Mouse (Mus musculus): Measurements from ENCODE around the gene Dlg2. TPM values are rescaled to one million over a fixed set of nuclear protein-coding genes. Genes with fewer than 3 reads are reported as not detected.

The Dlg2 gene
- polyA plus RNA-seq, 1 experiment from 2014 or later: 38.4 TPM

DNA sequence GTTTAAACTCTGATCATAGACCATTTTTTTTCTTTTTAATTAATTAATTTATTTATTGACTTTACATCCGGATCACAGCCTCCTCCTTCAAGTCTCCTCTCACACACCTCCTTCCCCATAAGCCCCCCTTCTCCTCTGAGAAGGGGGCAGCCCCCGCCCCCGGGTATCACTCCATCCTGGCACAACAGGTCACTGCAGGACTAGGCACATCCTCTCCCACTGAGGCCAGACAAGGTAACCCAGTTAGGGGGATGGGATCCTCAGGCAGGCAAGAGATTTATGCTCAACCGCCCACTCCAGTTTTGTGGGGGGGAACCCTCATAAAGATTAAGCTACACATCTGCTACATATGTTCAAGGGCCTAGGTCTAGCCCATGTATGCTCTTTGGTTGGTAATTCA is 1636.6 kb downstream of the Dlg2 start:
- ATAC-seq: no peak
- H3K36me3 ChIP-seq (ENCODE audit: control insufficient read depth, insufficient read depth): no peaks in the 10 kb centered on the region
- H3K27me3 ChIP-seq (replicated peaks; ENCODE audit: control insufficient read depth, insufficient read depth, low read length): no peaks in the 10 kb centered on the region
- H3K9me3 ChIP-seq (ENCODE audit: control insufficient read depth, low read length): no peaks in the 10 kb centered on the region
- no peaks in the 10 kb centered on the region for H3K4me1 ChIP-seq (replicated peaks; ENCODE audit: control insufficient read depth, insufficient read depth, low read length)
- WGBS: 93% methylated on average over 4 of the region's 4 CpGs
- H3K4me2 ChIP-seq (ENCODE audit: low read length): no peak overlapping the region
- H3K4me3 ChIP-seq (replicated peaks; ENCODE audit: low read length): no peak overlapping the region
- H3K27ac ChIP-seq (ENCODE audit: low read length): no peak overlapping the region
- H3K9ac ChIP-seq (replicated peaks; ENCODE audit: low read depth, low read length): no peak overlapping the region

- Histone ChIP-seq H3K4me1 (replicated peaks; ENCODE audit: control insufficient read depth, insufficient read depth, low read length) (no peaks in the 10 kb centered on the region), H3K27me3 (replicated peaks; ENCODE audit: control insufficient read depth, insufficient read depth, low read length) (no peaks in the 10 kb centered on the region), H3K9ac (replicated peaks; ENCODE audit: low read depth, low read length) (no peak overlapping the region), H3K36me3 (ENCODE audit: control insufficient read depth, insufficient read depth) (no peaks in the 10 kb centered on the region), H3K4me3 (replicated peaks; ENCODE audit: low read length) (no peak overlapping the region), H3K9me3 (ENCODE audit: control insufficient read depth, low read length) (no peaks in the 10 kb centered on the region), H3K4me2 (ENCODE audit: low read length) (no peak overlapping the region), H3K27ac (ENCODE audit: low read length) (no peak overlapping the region)
- ATAC-seq: no peak
- 89% methylated on average over 5 of the region's 5 CpGs for WGBS
Observed at GRCm38 (mm10) chr7:92115237-92115871, 1638.9 kb downstream of the Dlg2 start.

- H3K9ac ChIP-seq (replicated peaks; ENCODE audit: low read depth, low read length): no peak overlapping the region
- H3K4me1 ChIP-seq (replicated peaks; ENCODE audit: control insufficient read depth, insufficient read depth, low read length): peaks cover 16% of the 10 kb centered on the region
- no peak overlapping the region for H3K4me2 ChIP-seq (ENCODE audit: low read length)
- WGBS: 14% methylated on average over 2 of the region's 2 CpGs
- no peaks in the 10 kb centered on the region for H3K27me3 ChIP-seq (replicated peaks; ENCODE audit: control insufficient read depth, insufficient read depth, low read length)
- no peak overlapping the region for H3K4me3 ChIP-seq (replicated peaks; ENCODE audit: low read length)
- no peak overlapping the region for H3K27ac ChIP-seq (ENCODE audit: low read length)
- no peaks in the 10 kb centered on the region for H3K36me3 ChIP-seq (ENCODE audit: control insufficient read depth, insufficient read depth)
- peak; percentile 57; the same call in 1 of the 2 replicates for ATAC-seq
- H3K9me3 ChIP-seq (ENCODE audit: control insufficient read depth, low read length): no peaks in the 10 kb centered on the region
Observed at GRCm38 (mm10) chr7:92123276-92123675, 1646.8 kb downstream of the Dlg2 start.

DNA sequence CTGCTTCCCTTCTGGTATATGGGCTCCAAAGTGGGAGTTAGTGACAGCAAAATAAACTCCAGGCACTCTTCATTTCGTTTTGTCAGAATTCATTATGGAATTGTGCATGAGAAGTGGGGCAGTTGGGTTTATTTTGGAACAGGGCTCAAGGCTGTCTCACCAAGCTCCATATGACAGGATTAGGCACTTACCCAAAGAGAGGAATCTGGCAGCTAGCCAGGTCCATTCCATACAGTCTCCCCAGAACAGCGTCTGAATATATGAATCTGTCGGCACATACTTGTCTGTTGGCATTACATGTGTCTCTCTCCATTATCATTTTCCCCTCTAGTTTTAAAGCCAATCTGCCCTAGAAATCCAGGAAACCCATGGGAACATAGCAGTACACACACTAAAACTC is 1649.4 kb downstream of the Dlg2 start:
- no peaks in the 10 kb centered on the region for H3K27me3 ChIP-seq (replicated peaks; ENCODE audit: control insufficient read depth, insufficient read depth, low read length)
- H3K4me2 ChIP-seq (ENCODE audit: low read length): no peak overlapping the region
- H3K9me3 ChIP-seq (ENCODE audit: control insufficient read depth, low read length): no peaks in the 10 kb centered on the region
- ATAC-seq: peak; percentile 91
- H3K9ac ChIP-seq (replicated peaks; ENCODE audit: low read depth, low read length): no peak overlapping the region
- H3K4me1 ChIP-seq (replicated peaks; ENCODE audit: control insufficient read depth, insufficient read depth, low read length): peaks cover 16% of the 10 kb centered on the region
- H3K4me3 ChIP-seq (replicated peaks; ENCODE audit: low read length): no peak overlapping the region
- no peaks in the 10 kb centered on the region for H3K36me3 ChIP-seq (ENCODE audit: control insufficient read depth, insufficient read depth)
- WGBS: 23% methylated on average over 3 of the region's 3 CpGs
- peak overlapping the region; percentile 25 for H3K27ac ChIP-seq (ENCODE audit: low read length)

DNA sequence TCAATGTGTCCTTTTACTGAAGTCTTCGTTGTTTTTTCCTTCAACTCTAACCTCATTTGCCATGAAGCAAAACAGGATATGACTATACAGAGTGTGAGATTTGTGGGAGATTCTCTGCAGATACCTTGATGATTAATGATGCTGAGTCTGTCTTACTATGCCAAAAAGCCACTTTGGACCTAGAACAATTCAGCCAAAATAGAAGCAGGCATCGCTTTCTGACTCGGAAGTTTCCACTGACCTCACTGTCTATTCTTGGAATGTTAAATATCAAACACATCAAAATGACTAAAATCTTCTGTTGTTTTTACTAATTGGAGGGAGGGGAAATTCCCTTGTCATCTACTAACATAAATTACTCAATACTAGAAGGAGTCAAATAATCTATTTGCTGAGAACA is 1657.8 kb downstream of the Dlg2 start:
- no peak for ATAC-seq
- Histone ChIP-seq H3K9ac (replicated peaks; ENCODE audit: low read depth, low read length) (no peak overlapping the region), H3K27ac (ENCODE audit: low read length) (no peak overlapping the region), H3K4me2 (ENCODE audit: low read length) (no peak overlapping the region), H3K4me3 (replicated peaks; ENCODE audit: low read length) (no peak overlapping the region), H3K4me1 (replicated peaks; ENCODE audit: control insufficient read depth, insufficient read depth, low read length) (no peaks in the 10 kb centered on the region), H3K27me3 (replicated peaks; ENCODE audit: control insufficient read depth, insufficient read depth, low read length) (no peaks in the 10 kb centered on the region), H3K9me3 (ENCODE audit: control insufficient read depth, low read length) (no peaks in the 10 kb centered on the region), H3K36me3 (ENCODE audit: control insufficient read depth, insufficient read depth) (no peaks in the 10 kb centered on the region)
- 88% methylated on average over 3 of the region's 3 CpGs for WGBS

GRCm38 (mm10) chr7:92135624-92136023 is 1659.2 kb downstream of the Dlg2 start:
- no peak overlapping the region for H3K9ac ChIP-seq (replicated peaks; ENCODE audit: low read depth, low read length)
- no peak overlapping the region for H3K4me2 ChIP-seq (ENCODE audit: low read length)
- H3K27ac ChIP-seq (ENCODE audit: low read length): no peak overlapping the region
- 47% methylated on average over 2 of the region's 2 CpGs for WGBS
- no peaks in the 10 kb centered on the region for H3K9me3 ChIP-seq (ENCODE audit: control insufficient read depth, low read length)
- no peaks in the 10 kb centered on the region for H3K36me3 ChIP-seq (ENCODE audit: control insufficient read depth, insufficient read depth)
- H3K4me3 ChIP-seq (replicated peaks; ENCODE audit: low read length): no peak overlapping the region
- H3K4me1 ChIP-seq (replicated peaks; ENCODE audit: control insufficient read depth, insufficient read depth, low read length): peaks cover 3% of the 10 kb centered on the region
- no peak for ATAC-seq
- no peaks in the 10 kb centered on the region for H3K27me3 ChIP-seq (replicated peaks; ENCODE audit: control insufficient read depth, insufficient read depth, low read length)

DNA sequence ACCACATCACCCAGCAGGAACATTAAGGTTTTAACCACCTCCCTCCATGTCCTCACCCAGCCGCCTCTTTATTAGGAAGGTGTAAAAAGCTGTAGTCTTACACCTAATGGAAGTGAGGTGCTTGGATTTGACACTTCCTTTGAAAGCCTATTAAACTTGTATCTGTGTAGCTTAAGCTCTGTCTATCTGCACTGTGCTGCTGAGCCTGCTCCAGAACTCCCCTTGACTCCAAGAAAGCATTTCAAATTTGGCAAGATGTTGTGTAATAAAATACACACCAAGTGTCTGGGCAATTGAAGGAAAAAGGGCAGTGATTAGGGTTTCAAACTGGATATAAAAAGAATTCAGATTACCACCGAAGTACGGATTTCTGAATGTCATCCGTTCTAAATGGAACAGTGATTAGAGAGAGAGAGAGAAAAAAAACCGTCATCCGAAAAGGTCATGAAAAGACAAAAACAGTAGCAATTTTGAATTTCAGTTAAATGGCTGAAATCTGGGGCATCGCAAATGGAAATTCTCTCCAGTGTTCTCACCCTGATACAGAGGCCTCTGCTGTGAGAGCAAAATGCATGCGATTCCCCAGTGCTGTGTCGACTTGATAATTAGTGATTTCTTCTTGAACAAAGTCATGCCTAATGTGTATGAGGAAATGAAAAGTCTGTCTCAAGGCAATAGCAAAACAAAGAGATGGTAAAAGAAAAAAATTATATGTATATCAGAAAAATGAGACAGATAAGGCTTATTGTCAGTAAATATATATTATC is 1663.8 kb downstream of the Dlg2 start:
- no peak overlapping the region for H3K4me3 ChIP-seq (replicated peaks; ENCODE audit: low read length)
- peaks cover 3% of the 10 kb centered on the region for H3K4me1 ChIP-seq (replicated peaks; ENCODE audit: control insufficient read depth, insufficient read depth, low read length)
- H3K27ac ChIP-seq (ENCODE audit: low read length): no peak overlapping the region
- no peak overlapping the region for H3K4me2 ChIP-seq (ENCODE audit: low read length)
- whole genome bisulfite sequencing: 56% methylated on average over 9 of the region's 9 CpGs
- H3K27me3 ChIP-seq (replicated peaks; ENCODE audit: control insufficient read depth, insufficient read depth, low read length): no peaks in the 10 kb centered on the region
- no peaks in the 10 kb centered on the region for H3K36me3 ChIP-seq (ENCODE audit: control insufficient read depth, insufficient read depth)
- H3K9me3 ChIP-seq (ENCODE audit: control insufficient read depth, low read length): no peaks in the 10 kb centered on the region
- H3K9ac ChIP-seq (replicated peaks; ENCODE audit: low read depth, low read length): no peak overlapping the region
- ATAC-seq: peak; percentile 33; the same call in 1 of the 2 replicates

DNA sequence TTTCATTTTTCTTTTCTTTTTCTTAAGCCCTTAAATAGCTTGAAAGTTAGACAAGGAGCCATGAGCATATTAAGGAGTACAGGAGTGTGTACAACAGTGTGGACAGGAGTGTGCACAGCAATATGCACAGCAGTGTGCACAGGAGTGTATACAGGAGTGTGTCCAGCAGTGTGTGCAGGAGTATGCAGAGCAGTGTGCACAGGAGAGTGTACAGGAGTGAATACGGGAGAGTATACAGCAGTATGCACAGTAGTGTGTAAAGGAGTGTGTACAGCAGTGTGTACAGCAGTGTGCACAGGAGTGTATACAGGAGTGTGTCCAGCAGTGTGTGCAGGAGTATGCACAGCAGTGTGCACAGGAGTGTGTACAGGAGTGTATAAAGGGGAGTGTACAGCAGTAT is 1671.0 kb downstream of the Dlg2 start:
- ATAC-seq: no peak
- Histone ChIP-seq H3K27me3 (replicated peaks; ENCODE audit: control insufficient read depth, insufficient read depth, low read length) (no peaks in the 10 kb centered on the region), H3K4me3 (replicated peaks; ENCODE audit: low read length) (no peak overlapping the region), H3K4me1 (replicated peaks; ENCODE audit: control insufficient read depth, insufficient read depth, low read length) (no peaks in the 10 kb centered on the region), H3K4me2 (ENCODE audit: low read length) (no peak overlapping the region), H3K27ac (ENCODE audit: low read length) (no peak overlapping the region), H3K9me3 (ENCODE audit: control insufficient read depth, low read length) (no peaks in the 10 kb centered on the region), H3K9ac (replicated peaks; ENCODE audit: low read depth, low read length) (no peak overlapping the region), H3K36me3 (ENCODE audit: control insufficient read depth, insufficient read depth) (no peaks in the 10 kb centered on the region)
- 100% methylated on average over 1 of the region's 1 CpGs for whole genome bisulfite sequencing

GRCm38 (mm10) chr7:92150768-92151167 is 1674.3 kb downstream of the Dlg2 start:
- Histone ChIP-seq H3K27me3 (replicated peaks; ENCODE audit: control insufficient read depth, insufficient read depth, low read length) (no peaks in the 10 kb centered on the region), H3K4me2 (ENCODE audit: low read length) (no peak overlapping the region), H3K4me1 (replicated peaks; ENCODE audit: control insufficient read depth, insufficient read depth, low read length) (no peaks in the 10 kb centered on the region), H3K9me3 (ENCODE audit: control insufficient read depth, low read length) (no peaks in the 10 kb centered on the region), H3K9ac (replicated peaks; ENCODE audit: low read depth, low read length) (no peak overlapping the region), H3K27ac (ENCODE audit: low read length) (no peak overlapping the region), H3K36me3 (ENCODE audit: control insufficient read depth, insufficient read depth) (no peaks in the 10 kb centered on the region), H3K4me3 (replicated peaks; ENCODE audit: low read length) (no peak overlapping the region)
- ATAC-seq: no peak
- WGBS: 78% methylated on average over 3 of the region's 3 CpGs
